Mouse (Mus musculus): ENCODE results near the gene Kcnk5. TPM values are rescaled to one million over a fixed set of nuclear protein-coding genes. Genes with fewer than 3 reads are reported as not detected.
A peak's percentile ranks its signal among the peaks of the same experiment; 100 is the strongest.

Gene Kcnk5
- polyA plus RNA-seq, 1 experiment from 2014 or later = 5.0 TPM

DNA sequence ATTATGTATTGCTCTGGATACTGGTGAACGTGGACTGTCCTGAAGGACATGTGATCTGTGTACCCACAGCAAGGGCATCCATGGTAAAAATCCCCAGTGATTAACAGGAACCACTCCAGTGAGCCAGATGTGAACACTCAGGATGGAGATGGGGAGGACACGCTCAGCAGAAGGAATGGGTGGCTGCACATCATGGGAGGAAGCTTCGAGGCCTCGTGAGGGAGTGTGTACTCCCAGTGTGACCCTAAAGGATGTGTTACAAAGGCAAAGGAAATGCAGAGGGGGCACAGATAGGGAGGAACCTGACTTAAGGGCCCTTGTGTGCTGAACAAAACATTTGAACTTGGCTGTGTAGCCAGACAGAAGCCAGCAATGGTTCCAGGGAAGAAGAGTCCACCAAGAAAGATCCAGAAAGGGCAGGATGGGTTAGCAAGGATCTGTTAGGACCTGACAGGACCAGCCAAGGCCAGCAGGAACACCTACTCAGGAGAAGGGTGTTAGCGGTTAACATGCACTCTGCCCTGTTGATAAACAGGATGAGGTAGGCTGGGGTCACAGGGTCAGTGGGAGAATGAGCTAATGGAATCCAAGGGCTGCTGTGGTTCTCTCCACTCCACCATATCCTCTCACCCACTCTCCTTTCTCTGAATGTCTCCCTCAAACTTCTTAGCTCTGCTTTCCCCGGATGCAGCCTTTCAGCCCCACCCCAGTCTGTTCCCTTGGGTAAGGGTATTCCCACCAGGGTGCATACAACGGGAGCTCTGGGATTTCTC lies 68.2 kb downstream of the Kcnk5 start:
- ATAC-seq (ENCODE audit: insufficient read depth) = peak; percentile 71
- Histone ChIP-seq H3K27me3 (no peaks in the 10 kb centered on the region), H3K4me2 (no peak overlapping the region), H3K9ac (no peak overlapping the region), H3K4me3 (replicated peaks) (no peak overlapping the region), H3K4me1 (replicated peaks) (peaks cover 8% of the 10 kb centered on the region), H3K27ac (replicated peaks) (no peak overlapping the region), H3K9me3 (replicated peaks) (no peaks in the 10 kb centered on the region), H3K36me3 (replicated peaks) (no peaks in the 10 kb centered on the region)
- 26% methylated on average over 7 of the region's 7 CpGs for WGBS (ENCODE audit: insufficient replicate concordance)

DNA sequence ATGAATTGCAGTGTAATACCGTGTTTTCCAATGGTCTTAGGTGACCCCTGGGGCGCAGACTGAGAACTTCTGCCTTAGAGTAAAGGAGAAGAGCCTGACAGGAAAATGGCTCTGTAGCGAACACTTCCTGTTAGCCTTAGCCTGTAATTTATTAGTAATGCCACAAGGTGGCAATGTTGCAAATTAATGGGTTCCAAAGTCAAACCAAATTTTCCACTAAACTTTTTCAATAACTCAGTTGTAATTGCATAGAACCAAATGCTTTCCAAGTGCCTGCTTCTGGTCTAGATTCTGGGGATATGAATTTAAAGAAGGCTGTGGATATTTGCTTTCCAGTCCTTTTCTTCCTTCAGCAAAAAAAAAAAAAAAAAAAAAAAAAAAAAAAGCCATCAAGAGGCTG lies 69.4 kb downstream of the Kcnk5 start:
- no peak overlapping the region for H3K27ac ChIP-seq (replicated peaks)
- no peaks in the 10 kb centered on the region for H3K36me3 ChIP-seq (replicated peaks)
- no peaks in the 10 kb centered on the region for H3K9me3 ChIP-seq (replicated peaks)
- no peak overlapping the region for H3K9ac ChIP-seq
- H3K27me3 ChIP-seq = no peaks in the 10 kb centered on the region
- 44% methylated on average over 3 of the region's 3 CpGs for WGBS (ENCODE audit: insufficient replicate concordance)
- ATAC-seq (ENCODE audit: insufficient read depth) = no peak
- no peak overlapping the region for H3K4me2 ChIP-seq
- no peak overlapping the region for H3K4me3 ChIP-seq (replicated peaks)
- H3K4me1 ChIP-seq (replicated peaks) = peaks cover 7% of the 10 kb centered on the region

GRCm38 (mm10) chr14:20110945-20111344 lies 70.7 kb downstream of the Kcnk5 start:
- no peak overlapping the region for H3K9ac ChIP-seq
- H3K4me2 ChIP-seq = no peak overlapping the region
- no peaks in the 10 kb centered on the region for H3K9me3 ChIP-seq (replicated peaks)
- peaks cover 4% of the 10 kb centered on the region; the same call in 1 of the 2 replicates for H3K4me1 ChIP-seq (replicated peaks)
- ATAC-seq (ENCODE audit: insufficient read depth) = no peak
- WGBS (ENCODE audit: insufficient replicate concordance) = 61% methylated on average over 1 of the region's 1 CpGs
- H3K4me3 ChIP-seq (replicated peaks) = no peak overlapping the region
- no peaks in the 10 kb centered on the region for H3K36me3 ChIP-seq (replicated peaks)
- no peaks in the 10 kb centered on the region for H3K27me3 ChIP-seq
- H3K27ac ChIP-seq (replicated peaks) = no peak overlapping the region

DNA sequence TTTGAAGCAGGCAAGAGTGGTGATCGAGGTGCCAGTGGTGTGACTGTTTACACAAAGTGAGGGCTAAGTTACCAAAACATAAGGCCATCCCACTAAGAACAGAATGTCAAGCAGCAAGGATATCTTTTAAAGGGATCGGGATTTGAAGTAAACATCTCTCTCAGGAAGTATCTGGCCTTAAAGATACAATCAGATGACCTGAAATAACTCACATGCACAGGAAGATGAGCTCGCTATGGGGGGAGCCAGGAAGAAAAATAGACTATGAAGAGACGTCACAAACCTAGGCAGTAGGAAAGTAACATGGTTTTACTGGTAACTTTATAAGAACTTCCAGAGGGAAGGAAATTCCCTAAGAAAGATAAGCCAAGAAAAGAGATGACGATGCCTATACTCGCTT lies 75.3 kb downstream of the Kcnk5 start:
- Histone ChIP-seq H3K9me3 (replicated peaks) (no peaks in the 10 kb centered on the region), H3K4me1 (replicated peaks) (no peaks in the 10 kb centered on the region), H3K4me3 (replicated peaks) (no peak overlapping the region), H3K4me2 (no peak overlapping the region), H3K27ac (replicated peaks) (no peak overlapping the region), H3K27me3 (no peaks in the 10 kb centered on the region), H3K36me3 (replicated peaks) (no peaks in the 10 kb centered on the region), H3K9ac (no peak overlapping the region)
- 25% methylated on average over 6 of the region's 6 CpGs for WGBS (ENCODE audit: insufficient replicate concordance)
- no peak for ATAC-seq (ENCODE audit: insufficient read depth)

DNA sequence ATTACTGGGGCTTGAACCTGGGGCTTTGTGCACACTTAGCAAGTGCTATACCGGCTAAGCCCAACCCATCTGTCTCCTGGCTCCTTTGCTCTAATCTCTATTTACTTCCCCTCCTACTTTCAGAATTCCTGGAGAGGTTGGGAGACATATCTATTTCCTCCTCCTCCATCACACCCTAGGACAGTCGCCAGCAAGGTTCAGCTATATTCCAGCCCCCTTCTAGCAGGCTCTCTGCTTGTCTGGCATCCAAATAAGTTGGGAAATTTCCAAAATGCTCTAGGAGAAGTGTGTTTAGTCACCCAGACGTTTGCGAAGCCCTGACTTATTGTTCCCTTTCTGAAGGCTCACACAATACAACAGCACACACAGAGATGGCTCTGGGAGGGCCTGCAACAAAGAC lies 78.4 kb downstream of the Kcnk5 start:
- H3K9ac ChIP-seq = no peak overlapping the region
- no peaks in the 10 kb centered on the region for H3K9me3 ChIP-seq (replicated peaks)
- no peaks in the 10 kb centered on the region for H3K27me3 ChIP-seq
- ATAC-seq (ENCODE audit: insufficient read depth) = no peak
- 41% methylated on average over 4 of the region's 4 CpGs for WGBS (ENCODE audit: insufficient replicate concordance)
- no peak overlapping the region for H3K4me2 ChIP-seq
- no peak overlapping the region for H3K4me3 ChIP-seq (replicated peaks)
- no peaks in the 10 kb centered on the region for H3K4me1 ChIP-seq (replicated peaks)
- no peak overlapping the region for H3K27ac ChIP-seq (replicated peaks)
- no peaks in the 10 kb centered on the region for H3K36me3 ChIP-seq (replicated peaks)

GRCm38 (mm10) chr14:20098061-20098460 lies 83.5 kb downstream of the Kcnk5 start:
- no peak overlapping the region for H3K4me2 ChIP-seq
- H3K36me3 ChIP-seq (replicated peaks) = no peaks in the 10 kb centered on the region
- no peak overlapping the region for H3K9ac ChIP-seq
- H3K9me3 ChIP-seq (replicated peaks) = no peaks in the 10 kb centered on the region
- WGBS (ENCODE audit: insufficient replicate concordance) = 28% methylated on average over 5 of the region's 5 CpGs
- no peak overlapping the region for H3K4me3 ChIP-seq (replicated peaks)
- no peak for ATAC-seq (ENCODE audit: insufficient read depth)
- no peaks in the 10 kb centered on the region for H3K27me3 ChIP-seq
- H3K27ac ChIP-seq (replicated peaks) = no peak overlapping the region
- no peaks in the 10 kb centered on the region for H3K4me1 ChIP-seq (replicated peaks)

DNA sequence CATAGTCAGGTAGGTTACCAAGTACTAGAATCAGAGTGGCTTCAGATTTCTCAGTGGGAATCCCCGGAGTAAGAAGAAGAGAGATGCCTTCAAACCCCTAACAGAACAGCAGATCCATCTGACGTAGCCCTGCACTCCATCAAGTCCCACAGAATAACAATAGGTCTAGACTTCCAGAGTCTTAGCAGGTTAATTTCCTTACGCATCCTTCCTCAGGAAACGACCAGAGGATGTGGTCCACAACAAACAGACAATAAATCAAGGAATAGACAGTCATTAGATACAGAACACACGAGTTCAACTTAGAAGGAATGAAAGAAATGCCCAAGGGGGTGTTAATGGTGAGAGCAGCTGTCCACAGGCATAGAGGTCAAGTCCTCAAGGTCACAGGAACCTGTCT lies 86.7 kb downstream of the Kcnk5 start:
- Histone ChIP-seq H3K4me1 (replicated peaks) (no peaks in the 10 kb centered on the region), H3K36me3 (replicated peaks) (no peaks in the 10 kb centered on the region), H3K4me3 (replicated peaks) (no peak overlapping the region), H3K27me3 (no peaks in the 10 kb centered on the region), H3K9ac (no peak overlapping the region), H3K9me3 (replicated peaks) (no peaks in the 10 kb centered on the region), H3K27ac (replicated peaks) (no peak overlapping the region), H3K4me2 (no peak overlapping the region)
- no peak for ATAC-seq (ENCODE audit: insufficient read depth)
- 15% methylated on average over 5 of the region's 5 CpGs for WGBS (ENCODE audit: insufficient replicate concordance)

DNA sequence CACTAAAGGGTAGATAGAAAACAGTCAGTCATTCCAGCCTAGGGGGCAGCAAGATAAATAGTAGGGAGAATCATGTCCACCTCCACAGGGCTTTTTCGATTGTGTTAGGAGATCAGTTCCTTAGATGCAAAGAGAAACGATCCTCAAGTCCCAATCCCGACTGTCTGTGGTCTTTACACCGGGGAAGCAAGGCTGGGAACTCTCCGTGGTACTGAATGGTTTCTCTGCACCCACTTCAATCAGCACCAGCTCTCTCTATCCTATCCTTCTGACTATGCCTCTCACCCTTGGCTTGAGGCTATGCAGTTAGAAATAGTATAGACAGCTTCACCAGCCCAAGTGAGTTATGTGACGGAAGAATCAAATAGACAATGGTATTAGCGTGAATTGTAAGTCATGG lies 88.1 kb downstream of the Kcnk5 start:
- no peak overlapping the region for H3K4me2 ChIP-seq
- H3K27me3 ChIP-seq = no peaks in the 10 kb centered on the region
- no peak overlapping the region for H3K27ac ChIP-seq (replicated peaks)
- ATAC-seq (ENCODE audit: insufficient read depth) = no peak
- WGBS (ENCODE audit: insufficient replicate concordance) = 15% methylated on average over 7 of the region's 7 CpGs
- no peaks in the 10 kb centered on the region for H3K36me3 ChIP-seq (replicated peaks)
- no peak overlapping the region for H3K9ac ChIP-seq
- no peak overlapping the region for H3K4me3 ChIP-seq (replicated peaks)
- H3K9me3 ChIP-seq (replicated peaks) = no peaks in the 10 kb centered on the region
- H3K4me1 ChIP-seq (replicated peaks) = no peaks in the 10 kb centered on the region

Other genes with a start within 250 kb of the Kcnk5 start
- gene Gng2, start 204.2 kb downstream of the Kcnk5 start, polyA plus RNA-seq (2015; fragmentation: Nextera tagmentation; extraction: Ambion mirVana) = 8.1 and 9.8 TPM in 2 replicates
- gene Saysd1, start 43.3 kb downstream of the Kcnk5 start, polyA plus RNA-seq (2015; fragmentation: Nextera tagmentation; extraction: Ambion mirVana) = 3.8 and 4.1 TPM in 2 replicates
- 11.3 and 14.1 TPM in 2 replicates for gene Kcnk16, start 87.4 kb upstream of the Kcnk5 start, polyA plus RNA-seq (2015; fragmentation: Nextera tagmentation; extraction: Ambion mirVana)
- gene Nudt13, start 112.9 kb upstream of the Kcnk5 start, polyA plus RNA-seq (2015; fragmentation: Nextera tagmentation; extraction: Ambion mirVana) = 4.5 and 5.0 TPM in 2 replicates
- 25.3 and 26.8 TPM in 2 replicates for gene Ecd, start 166.3 kb upstream of the Kcnk5 start, polyA plus RNA-seq (2015; fragmentation: Nextera tagmentation; extraction: Ambion mirVana)
- 7.5 and 8.5 TPM in 2 replicates for gene Fam149b, start 166.4 kb upstream of the Kcnk5 start, polyA plus RNA-seq (2015; fragmentation: Nextera tagmentation; extraction: Ambion mirVana)
- 111 and 114 TPM in 2 replicates for gene Dnajc9, start 207.1 kb upstream of the Kcnk5 start, polyA plus RNA-seq (2015; fragmentation: Nextera tagmentation; extraction: Ambion mirVana)
- gene Mrps16, start 211.8 kb upstream of the Kcnk5 start, polyA plus RNA-seq (2015; fragmentation: Nextera tagmentation; extraction: Ambion mirVana) = 42.7 and 48.3 TPM in 2 replicates

Data from liver, embryonic 15.5 days (tissue).